Mouse (Mus musculus): Measurements from ENCODE around the gene Ugt1a7c. TPM values are rescaled to one million over a fixed set of nuclear protein-coding genes. Genes with fewer than 3 reads are reported as not detected.
"Not testable (repeated sequence)": the region's sequence is repeated elsewhere in the genome, so short reads cannot be mapped to it uniquely, and the experiment has no call there.

The Ugt1a7c gene
- total RNA-seq, 2 experiments from 2014 or later, result 0.96 to 1.3 TPM

- intact Hi-C loops (cut with DNase I), result no loop called here
- no peak for DNase-seq (ENCODE audit: low spot score)
These were observed 123.2 kb downstream of the Ugt1a7c start for GRCm38 (mm10) chr1:88218051-88218450.

- DNase-seq (ENCODE audit: low spot score), result no peak
- intact Hi-C loops (cut with DNase I), result no loop called here
These were observed 123.7 kb downstream of the Ugt1a7c start for GRCm38 (mm10) chr1:88218591-88218990.

- intact Hi-C loops (cut with DNase I), result no loop called here
- no peak for DNase-seq (ENCODE audit: low spot score)
These were observed 124.2 kb downstream of the Ugt1a7c start for GRCm38 (mm10) chr1:88219054-88219453.

- intact Hi-C loops (cut with DNase I), result no loop called here
These were observed 125.5 kb downstream of the Ugt1a7c start for GRCm38 (mm10) chr1:88220336-88220735.

GRCm38 (mm10) chr1:88222216-88222615, 127.4 kb downstream of the Ugt1a7c start:
- intact Hi-C loops (cut with DNase I), result no loop called here
- no peak for DNase-seq (ENCODE audit: low spot score)

More at GRCm38 (mm10) chr1:88220336-88220735, 125.5 kb downstream of the Ugt1a7c start:
- DNase-seq (ENCODE audit: low spot score), result no peak

- DNase-seq (ENCODE audit: low spot score); intact Hi-C loops (cut with DNase I): not testable (repeated sequence)
These were observed 128.2 kb downstream of the Ugt1a7c start for GRCm38 (mm10) chr1:88223011-88223515.

GRCm38 (mm10) chr1:88223591-88223990, 128.7 kb downstream of the Ugt1a7c start:
- intact Hi-C loops (cut with DNase I), result no loop called here
- DNase-seq (ENCODE audit: low spot score), result no peak

- no peak for DNase-seq (ENCODE audit: low spot score)
- intact Hi-C loops (cut with DNase I), result no loop called here
These were observed 129.3 kb downstream of the Ugt1a7c start for GRCm38 (mm10) chr1:88224029-88224776.

- intact Hi-C loops (cut with DNase I), result not testable (repeated sequence)
These were observed 130.4 kb downstream of the Ugt1a7c start for GRCm38 (mm10) chr1:88225301-88225700.

GRCm38 (mm10) chr1:88225741-88226140, 130.9 kb downstream of the Ugt1a7c start:
- intact Hi-C loops (cut with DNase I), result no loop called here
- peak; percentile 1 for DNase-seq (ENCODE audit: low spot score)

More at GRCm38 (mm10) chr1:88225301-88225700, 130.4 kb downstream of the Ugt1a7c start:
- peak; percentile 0 for DNase-seq (ENCODE audit: low spot score)

- intact Hi-C loops (cut with DNase I), result no loop called here
These were observed 132.0 kb downstream of the Ugt1a7c start, which contains the start of gene Mroh2a for GRCm38 (mm10) chr1:88226670-88227379. Mroh2a (plus strand) TSS chr1:88226986.

GRCm38 (mm10) chr1:88227482-88227881, 132.6 kb downstream of the Ugt1a7c start:
- peak; percentile 1 for DNase-seq (ENCODE audit: low spot score)
- intact Hi-C loops (cut with DNase I), result no loop called here

More at GRCm38 (mm10) chr1:88226670-88227379, 132.0 kb downstream of the Ugt1a7c start, which contains the start of gene Mroh2a:
- DNase-seq (ENCODE audit: low spot score), result peak; percentile 12

GRCm38 (mm10) chr1:88228121-88228520, 133.3 kb downstream of the Ugt1a7c start:
- intact Hi-C loops (cut with DNase I), result no loop called here
- DNase-seq (ENCODE audit: low spot score), result peak; percentile 16

- intact Hi-C loops (cut with DNase I), result no loop called here
- DNase-seq (ENCODE audit: low spot score), result peak; percentile 1
These were observed 134.7 kb downstream of the Ugt1a7c start for GRCm38 (mm10) chr1:88229566-88229965.

- intact Hi-C loops (cut with DNase I), result no loop called here
These were observed 135.1 kb downstream of the Ugt1a7c start for GRCm38 (mm10) chr1:88229986-88230385.

GRCm38 (mm10) chr1:88230421-88230820, 135.6 kb downstream of the Ugt1a7c start:
- intact Hi-C loops (cut with DNase I), result no loop called here
- peak; percentile 6 for DNase-seq (ENCODE audit: low spot score)

More at GRCm38 (mm10) chr1:88229986-88230385, 135.1 kb downstream of the Ugt1a7c start:
- DNase-seq (ENCODE audit: low spot score), result peak; percentile 13

- intact Hi-C loops (cut with DNase I), result no loop called here
- DNase-seq (ENCODE audit: low spot score), result peak; percentile 3
These were observed 136.3 kb downstream of the Ugt1a7c start for GRCm38 (mm10) chr1:88230981-88231802.

- DNase-seq (ENCODE audit: low spot score), result no peak
- intact Hi-C loops (cut with DNase I), result no loop called here
These were observed 137.1 kb downstream of the Ugt1a7c start for GRCm38 (mm10) chr1:88231803-88232499.

GRCm38 (mm10) chr1:88232664-88233380, 138.0 kb downstream of the Ugt1a7c start:
- no peak for DNase-seq (ENCODE audit: low spot score)
- intact Hi-C loops (cut with DNase I), result no loop called here
